7 mouse cellular contexts compared by ENCODE assay signal in the genomic region with DNA sequence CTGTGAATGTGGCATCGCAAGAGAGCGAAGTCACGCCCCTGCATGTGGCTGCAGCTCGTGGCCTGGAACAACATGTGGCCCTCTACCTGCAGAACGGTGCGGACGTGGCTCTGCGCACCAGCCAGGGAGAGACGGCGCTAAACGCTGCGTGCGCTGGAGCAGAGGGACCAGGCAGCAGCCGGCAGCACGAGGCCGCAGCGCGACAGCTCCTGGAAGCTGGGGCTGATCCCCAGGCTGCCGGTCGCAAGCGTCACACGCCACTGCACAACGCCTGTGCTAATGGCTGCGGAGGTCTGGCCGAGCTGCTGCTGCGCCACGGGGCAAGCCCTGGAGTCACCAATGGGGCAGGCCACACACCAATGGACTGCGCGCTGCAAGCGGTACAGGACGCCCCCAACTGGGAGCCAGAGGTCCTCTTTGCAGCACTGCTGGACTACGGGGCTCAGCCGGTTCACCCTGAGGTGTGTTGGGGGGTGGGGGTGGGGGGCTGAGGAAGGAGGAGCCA. TPM values are rescaled to one million over a fixed set of nuclear protein-coding genes. Genes with fewer than 3 reads are reported as not detected.
DNase-seq lines count a peak whose midpoint lies in the region; ATAC-seq and TF ChIP-seq lines count a peak whose summit lies in the region.

No protein-coding gene starts in this region.

- ATAC-seq in lung, postnatal 0 days: peak; percentile 76
- peak; percentile 82 for ATAC-seq in midbrain, embryonic 16.5 days

- H3K9me3 ChIP-seq in lung, postnatal 0 days (ENCODE audit: low read length): no peaks in the 10 kb centered on the region
- H3K9me3 ChIP-seq in limb, embryonic 10.5 days (replicated peaks): no peaks in the 10 kb centered on the region
- no peaks in the 10 kb centered on the region for H3K9me3 ChIP-seq in midbrain, embryonic 16.5 days (replicated peaks; ENCODE audit: control insufficient read depth, low read length, poor library complexity, severe bottlenecking)

- 2% methylated on average over 31 of the region's 33 CpGs for WGBS in lung, postnatal 0 days
- WGBS in limb, embryonic 10.5 days: 2% methylated on average over 33 of the region's 33 CpGs
- under 1% methylated on average over 33 of the region's 33 CpGs for WGBS in midbrain, embryonic 16.5 days

- H3K4me3 ChIP-seq in lung, postnatal 0 days (ENCODE audit: low read depth, low read length): peak overlapping the region; percentile 24
- peak overlapping the region; percentile 55 for H3K4me3 ChIP-seq in limb, embryonic 10.5 days
- H3K4me3 ChIP-seq in midbrain, embryonic 16.5 days (ENCODE audit: low read depth, low read length): peak overlapping the region; percentile 41

- H3K27ac ChIP-seq in lung, postnatal 0 days (ENCODE audit: low read length): no peak overlapping the region
- peak overlapping the region; percentile 86 for H3K27ac ChIP-seq in limb, embryonic 10.5 days
- H3K27ac ChIP-seq in midbrain, embryonic 16.5 days (ENCODE audit: low read length): peak overlapping the region; percentile 47; the same call in 1 of the 2 replicates

- peak overlapping the region; percentile 59 for H3K4me2 ChIP-seq in lung, postnatal 0 days (replicated peaks; ENCODE audit: low read depth, low read length)
- H3K4me2 ChIP-seq in midbrain, embryonic 16.5 days (ENCODE audit: low read length): peak overlapping the region; percentile 87

- no peaks in the 10 kb centered on the region for H3K27me3 ChIP-seq in lung, postnatal 0 days (replicated peaks; ENCODE audit: insufficient read depth, low read length)
- H3K27me3 ChIP-seq in limb, embryonic 10.5 days (ENCODE audit: low read depth, poor library complexity, severe bottlenecking): peaks cover 20% of the 10 kb centered on the region
- no peaks in the 10 kb centered on the region for H3K27me3 ChIP-seq in midbrain, embryonic 16.5 days (ENCODE audit: control insufficient read depth, insufficient read depth, low read depth, low read length)

- H3K36me3 ChIP-seq in lung, postnatal 0 days (ENCODE audit: insufficient read depth, low read length): no peaks in the 10 kb centered on the region
- H3K36me3 ChIP-seq in limb, embryonic 10.5 days: no peaks in the 10 kb centered on the region
- H3K36me3 ChIP-seq in midbrain, embryonic 16.5 days (ENCODE audit: control insufficient read depth, insufficient read depth, low read length): no peaks in the 10 kb centered on the region

- no peak for TF ChIP-seq EP300 in lung, postnatal 0 days (IDR thresholded peaks at IDR 0.05)

- H3K9ac ChIP-seq in lung, postnatal 0 days (replicated peaks; ENCODE audit: low read depth): no peak overlapping the region
- H3K9ac ChIP-seq in midbrain, embryonic 16.5 days (ENCODE audit: low read depth, low read length): peak overlapping the region; percentile 71

- TF ChIP-seq CTCF in lung, postnatal 0 days (IDR thresholded peaks at IDR 0.05): no peak; the same call in 1 of the 2 replicates

- H3K4me1 ChIP-seq in lung, postnatal 0 days (ENCODE audit: insufficient read depth, low read depth, low read length): 0 out of 2 replicates have a peak, but pooled peaks cover 5% of the 10 kb centered on the region
- peaks cover 27% of the 10 kb centered on the region for H3K4me1 ChIP-seq in limb, embryonic 10.5 days
- H3K4me1 ChIP-seq in midbrain, embryonic 16.5 days (ENCODE audit: control insufficient read depth, insufficient read depth, low read length): peaks cover 8% of the 10 kb centered on the region; the same call in 1 of the 2 replicates

- DNase-seq in lung, postnatal 0 days (ENCODE audit: low spot score): peak; percentile 34
- DNase-seq in lung, postnatal 36 days: no peak
- DNase-seq in cerebellum, postnatal 25 days: peak; percentile 39 to 51
- DNase-seq in forelimb bud, embryonic 11.5 days (ENCODE audit: low read depth, low spot score): peak; percentile 48
- DNase-seq in limb, embryonic 10.5 days (ENCODE audit: low spot score): peak; percentile 77
- no peak for DNase-seq in layer of hippocampus, adult 9-10 months (ENCODE audit: low spot score)

RNA-seq across cellular contexts. Expression of a gene that starts 7.9 kb away (rescaled TPM):
- polyA plus RNA-seq in lung, postnatal 0 days (2015; fragmentation: Nextera tagmentation; extraction: Ambion mirVana): not detected in 2 replicates
- polyA plus RNA-seq in limb, embryonic 10.5 days (2016; fragmentation: Nextera tagmentation; extraction: Ambion mirVana): 0.06 and 0.08 TPM in 2 replicates
- polyA plus RNA-seq in midbrain, embryonic 16.5 days (2015; fragmentation: Nextera tagmentation; extraction: Ambion mirVana): 0.07 and 0.10 TPM in 2 replicates

RNA-seq across cellular contexts. Expression of a gene that starts 8.3 kb away (rescaled TPM):
- 46.1 and 47.4 TPM in 2 replicates for polyA plus RNA-seq in lung, postnatal 0 days (2015; fragmentation: Nextera tagmentation; extraction: Ambion mirVana)
- polyA plus RNA-seq in limb, embryonic 10.5 days (2016; fragmentation: Nextera tagmentation; extraction: Ambion mirVana): 37.3 and 44.0 TPM in 2 replicates
- 72.8 and 78.5 TPM in 2 replicates for polyA plus RNA-seq in midbrain, embryonic 16.5 days (2015; fragmentation: Nextera tagmentation; extraction: Ambion mirVana)

RNA-seq across cellular contexts. Expression of a gene that starts 20.0 kb away (rescaled TPM):
- polyA plus RNA-seq in lung, postnatal 0 days (2015; fragmentation: Nextera tagmentation; extraction: Ambion mirVana): 9.6 and 10.2 TPM in 2 replicates
- 16.6 and 20.1 TPM in 2 replicates for polyA plus RNA-seq in limb, embryonic 10.5 days (2016; fragmentation: Nextera tagmentation; extraction: Ambion mirVana)
- polyA plus RNA-seq in midbrain, embryonic 16.5 days (2015; fragmentation: Nextera tagmentation; extraction: Ambion mirVana): 28.3 and 28.9 TPM in 2 replicates

RNA-seq across cellular contexts. Expression of a gene that starts 27.8 kb away (rescaled TPM):
- polyA plus RNA-seq in lung, postnatal 0 days (2015; fragmentation: Nextera tagmentation; extraction: Ambion mirVana): 0.88 and 1.3 TPM in 2 replicates
- 33.4 and 35.7 TPM in 2 replicates for polyA plus RNA-seq in limb, embryonic 10.5 days (2016; fragmentation: Nextera tagmentation; extraction: Ambion mirVana)
- polyA plus RNA-seq in midbrain, embryonic 16.5 days (2015; fragmentation: Nextera tagmentation; extraction: Ambion mirVana): 1.6 and 1.8 TPM in 2 replicates

RNA-seq across cellular contexts. Expression of a gene that starts 43.1 kb away (rescaled TPM):
- 53.7 and 60.9 TPM in 2 replicates for polyA plus RNA-seq in lung, postnatal 0 days (2015; fragmentation: Nextera tagmentation; extraction: Ambion mirVana)
- 102 and 108 TPM in 2 replicates for polyA plus RNA-seq in limb, embryonic 10.5 days (2016; fragmentation: Nextera tagmentation; extraction: Ambion mirVana)
- polyA plus RNA-seq in midbrain, embryonic 16.5 days (2015; fragmentation: Nextera tagmentation; extraction: Ambion mirVana): 70.1 and 85.2 TPM in 2 replicates

Comparison
In these comparisons a context has a peak if more than half of its experiments do, and no peak if none do; other contexts are left out.
1. DNase-seq: peak in lung, postnatal 0 days (single experiment), cerebellum, postnatal 25 days (2 of 2), forelimb bud, embryonic 11.5 days (single experiment) and limb, embryonic 10.5 days (single experiment); none in lung, postnatal 36 days (single experiment) and layer of hippocampus, adult 9-10 months (single experiment).
2. Peak in every context shown above with its lines, with median percentiles within 50 percentile points of each other: H3K4me3 ChIP-seq.